Mouse (Mus musculus): ENCODE data around the gene Prss45.

DNA sequence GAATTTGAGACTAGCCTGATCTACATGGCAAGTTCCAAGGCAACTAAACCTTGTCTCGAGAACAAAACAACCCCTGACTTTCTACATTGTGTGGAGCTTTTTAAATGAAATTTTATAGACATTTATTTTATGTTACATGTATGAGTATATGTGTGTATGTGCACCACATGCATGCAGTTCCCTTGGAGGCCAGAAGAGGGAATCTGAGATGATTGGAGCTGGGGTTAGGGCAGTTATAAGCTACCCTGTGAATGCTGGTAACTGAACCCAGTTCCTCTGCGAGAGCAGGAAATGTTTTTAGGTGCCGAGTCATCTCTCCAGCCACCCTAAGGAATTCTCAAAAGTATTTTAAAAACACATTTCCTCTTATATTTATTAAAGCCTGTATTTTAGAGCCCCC is 46.2 kb upstream of the Prss45 start:
- TF ChIP-seq CTCF (IDR thresholded peaks at IDR 0.05) (0 out of 2 replicates have a peak, but pooled peaks have one; percentile 21), EP300 (IDR thresholded peaks at IDR 0.05) (no peak)
